Mouse (Mus musculus): ENCODE measurements around the gene Dner.

Gene Dner

GRCm38 (mm10) chr1:84443640-84444039, 252.4 kb downstream of the Dner start:
- in situ Hi-C loops (cut with MboI, MseI): no loop called here

- in situ Hi-C loops (cut with MboI, MseI): no loop called here
Measured at GRCm38 (mm10) chr1:84443050-84443449, 253.0 kb downstream of the Dner start.

- in situ Hi-C loops (cut with MboI, MseI): no loop called here
Measured at GRCm38 (mm10) chr1:84441419-84441818, 254.6 kb downstream of the Dner start.

GRCm38 (mm10) chr1:84437565-84437964, 258.5 kb downstream of the Dner start:
- in situ Hi-C loops (cut with MboI, MseI): no loop called here

- in situ Hi-C loops (cut with MboI, MseI): no loop called here
Measured at GRCm38 (mm10) chr1:84436281-84436680, 259.7 kb downstream of the Dner start.

GRCm38 (mm10) chr1:84433291-84433980, 262.6 kb downstream of the Dner start:
- in situ Hi-C loops (cut with MboI, MseI): no loop called here

GRCm38 (mm10) chr1:84432311-84432710, 263.7 kb downstream of the Dner start:
- in situ Hi-C loops (cut with MboI, MseI): no loop called here

- in situ Hi-C loops (cut with MboI, MseI): no loop called here
Measured at GRCm38 (mm10) chr1:84428331-84428730, 267.7 kb downstream of the Dner start.

GRCm38 (mm10) chr1:84427757-84428156, 268.3 kb downstream of the Dner start:
- in situ Hi-C loops (cut with MboI, MseI): no loop called here

- in situ Hi-C loops (cut with MboI, MseI): no loop called here
Measured at GRCm38 (mm10) chr1:84426679-84427078, 269.3 kb downstream of the Dner start.

- in situ Hi-C loops (cut with MboI, MseI): no loop called here
Measured at GRCm38 (mm10) chr1:84422881-84423280, 273.1 kb downstream of the Dner start.

GRCm38 (mm10) chr1:84421845-84422244, 274.2 kb downstream of the Dner start:
- in situ Hi-C loops (cut with MboI, MseI): no loop called here

- in situ Hi-C loops (cut with MboI, MseI): no loop called here
Measured at GRCm38 (mm10) chr1:84419416-84419815, 276.6 kb downstream of the Dner start.

- in situ Hi-C loops (cut with MboI, MseI): no loop called here
Measured at GRCm38 (mm10) chr1:84418511-84418910, 277.5 kb downstream of the Dner start.

GRCm38 (mm10) chr1:84417761-84418238, 278.2 kb downstream of the Dner start:
- in situ Hi-C loops (cut with MboI, MseI): no loop called here

GRCm38 (mm10) chr1:84417276-84417675, 278.7 kb downstream of the Dner start:
- in situ Hi-C loops (cut with MboI, MseI): no loop called here

GRCm38 (mm10) chr1:84414464-84414863, 281.6 kb downstream of the Dner start:
- in situ Hi-C loops (cut with MboI, MseI): no loop called here

- in situ Hi-C loops (cut with MboI, MseI): no loop called here
Measured at GRCm38 (mm10) chr1:84409514-84409913, 286.5 kb downstream of the Dner start.

- in situ Hi-C loops (cut with MboI, MseI): no loop called here
Measured at GRCm38 (mm10) chr1:84408873-84409272, 287.1 kb downstream of the Dner start.

GRCm38 (mm10) chr1:84406891-84407290, 289.1 kb downstream of the Dner start:
- in situ Hi-C loops (cut with MboI, MseI): no loop called here

GRCm38 (mm10) chr1:84405551-84406290, 290.3 kb downstream of the Dner start:
- in situ Hi-C loops (cut with MboI, MseI): no loop called here

GRCm38 (mm10) chr1:84404880-84405279, 291.1 kb downstream of the Dner start:
- in situ Hi-C loops (cut with MboI, MseI): no loop called here

- in situ Hi-C loops (cut with MboI, MseI): no loop called here
Measured at GRCm38 (mm10) chr1:84402154-84402553, 293.9 kb downstream of the Dner start.
